Mouse (Mus musculus) left cerebral cortex, postnatal 14 days (tissue): ENCODE data around the gene Tmcc1. TPM values are rescaled to one million over a fixed set of nuclear protein-coding genes. Genes with fewer than 3 reads are reported as not detected.

ENCODE experiments used
- total RNA-seq, 2 experiments: library from RNA; stranded (reverse); gene quantifications; 2 replicates each; pipeline ENCODE4 v1.2.3; 2021

Gene Tmcc1
- total RNA-seq, 2 experiments from 2014 or later, result 57.1 to 60.6 TPM

Other genes starting within 250 kb of the Tmcc1 start
- gene H1foo, start 248.5 kb downstream of the Tmcc1 start, total RNA-seq, result not detected
- gene Plxnd1, start 198.5 kb downstream of the Tmcc1 start, total RNA-seq, result 100 to 1,000 TPM; 156 to 174 TPM
- gene Washc2, start 14.6 kb upstream of the Tmcc1 start, total RNA-seq, result 10 to 100 TPM; 86.3 to 86.9 TPM
- 1 to 10 TPM; 6.4 to 8.2 TPM for gene Zfand4, start 70.7 kb upstream of the Tmcc1 start, total RNA-seq
- 10 to 100 TPM; 52.8 to 54.3 TPM for gene March8, start 144.5 kb upstream of the Tmcc1 start, total RNA-seq